Mouse (Mus musculus): ENCODE data around the gene Lenep. TPM values are rescaled to one million over a fixed set of nuclear protein-coding genes. Genes with fewer than 3 reads are reported as not detected.
A peak's percentile ranks its signal among the peaks of the same experiment; 100 is the strongest.

The Lenep gene
- polyA plus RNA-seq, 2 experiments = 2.4 TPM; not detected in 1

DNA sequence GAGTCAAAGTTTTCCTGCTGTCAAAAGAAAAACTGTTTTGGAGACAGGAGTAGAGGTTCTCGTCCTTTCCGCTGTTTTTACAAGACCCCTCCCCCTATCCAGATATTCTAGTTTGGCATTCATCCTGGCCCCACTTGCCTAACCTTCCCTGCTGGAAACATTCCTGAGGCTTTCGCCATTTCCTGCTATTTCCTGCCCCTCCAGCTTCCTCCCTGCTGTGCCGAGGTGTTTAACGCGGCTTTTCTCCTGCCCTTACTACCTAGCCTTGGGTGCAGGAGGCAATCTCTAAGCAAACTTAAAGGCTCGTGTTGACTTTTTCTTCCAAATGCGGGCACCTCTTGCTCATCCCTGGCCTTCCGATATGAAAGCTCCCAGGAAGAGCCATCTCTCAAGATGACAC lies 17.0 kb upstream of the Lenep start:
- under 1% methylated on average over 9 of the region's 9 CpGs for WGBS
- DNase-seq (ENCODE audit: low spot score) (peak; percentile 81), ATAC-seq (ENCODE audit: low FRiP score, low read depth) (no peak)
- H3K36me3 ChIP-seq (ENCODE audit: control insufficient read depth, insufficient read depth, low read length) = peaks cover 37% of the 10 kb centered on the region
- no peak for TF ChIP-seq POLR2A (IDR thresholded peaks at IDR 0.05; ENCODE audit: borderline replicate concordance, extremely low read depth, insufficient read depth, insufficient read length)
- no peaks in the 10 kb centered on the region for H3K27me3 ChIP-seq (ENCODE audit: control insufficient read depth, insufficient read depth, low read length)
- H3K27ac ChIP-seq (replicated peaks; ENCODE audit: low read depth, low read length) = peak overlapping the region; percentile 90
- H3K4me2 ChIP-seq (replicated peaks; ENCODE audit: low read depth, low read length, severe bottlenecking) = peak overlapping the region; percentile 66
- H3K4me3 ChIP-seq (replicated peaks; ENCODE audit: low read length) = peak overlapping the region; percentile 61
- H3K9me3 ChIP-seq (ENCODE audit: control insufficient read depth, low read length) = no peaks in the 10 kb centered on the region
- H3K9ac ChIP-seq (ENCODE audit: low read depth, low read length, severe bottlenecking) = peak overlapping the region; percentile 51
- peaks cover 31% of the 10 kb centered on the region for H3K4me1 ChIP-seq (ENCODE audit: control insufficient read depth, insufficient read depth, low read length)

DNA sequence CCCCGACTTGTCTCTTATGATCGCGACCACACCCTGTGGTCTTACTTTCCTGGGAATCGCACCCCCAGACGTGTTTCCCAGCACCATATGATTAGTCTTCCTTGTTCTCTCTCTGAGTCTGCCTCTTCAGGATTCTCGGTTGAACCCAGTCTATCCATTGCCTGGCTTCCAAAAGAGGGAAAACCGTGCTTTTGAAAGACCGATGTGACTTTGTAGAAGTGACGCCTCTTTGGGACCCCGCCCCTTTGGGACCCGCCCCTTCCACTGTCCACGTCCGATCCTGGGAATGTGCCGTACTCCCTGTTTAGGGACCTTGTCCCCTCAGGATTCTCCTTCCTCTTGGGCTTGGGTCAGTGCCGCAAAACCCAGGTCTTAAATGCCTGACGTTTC lies 16.3 kb upstream of the Lenep start:
- Histone ChIP-seq H3K27ac (replicated peaks; ENCODE audit: low read depth, low read length) (peak overlapping the region; percentile 90), H3K27me3 (ENCODE audit: control insufficient read depth, insufficient read depth, low read length) (no peaks in the 10 kb centered on the region), H3K36me3 (ENCODE audit: control insufficient read depth, insufficient read depth, low read length) (peaks cover 37% of the 10 kb centered on the region), H3K9ac (ENCODE audit: low read depth, low read length, severe bottlenecking) (peak overlapping the region; percentile 51), H3K4me2 (replicated peaks; ENCODE audit: low read depth, low read length, severe bottlenecking) (peak overlapping the region; percentile 66), H3K9me3 (ENCODE audit: control insufficient read depth, low read length) (no peaks in the 10 kb centered on the region), H3K4me1 (ENCODE audit: control insufficient read depth, insufficient read depth, low read length) (peaks cover 31% of the 10 kb centered on the region), H3K4me3 (replicated peaks; ENCODE audit: low read length) (peak overlapping the region; percentile 61)
- DNase-seq (ENCODE audit: low spot score) (peak; percentile 75), ATAC-seq (ENCODE audit: low FRiP score, low read depth) (peak; percentile 6; the same call in 1 of the 2 replicates)
- 0 out of 2 replicates have a peak, but pooled peaks have one; percentile 6 for TF ChIP-seq POLR2A (IDR thresholded peaks at IDR 0.05; ENCODE audit: borderline replicate concordance, extremely low read depth, insufficient read depth, insufficient read length)
- WGBS = under 1% methylated on average over 16 of the region's 16 CpGs

DNA sequence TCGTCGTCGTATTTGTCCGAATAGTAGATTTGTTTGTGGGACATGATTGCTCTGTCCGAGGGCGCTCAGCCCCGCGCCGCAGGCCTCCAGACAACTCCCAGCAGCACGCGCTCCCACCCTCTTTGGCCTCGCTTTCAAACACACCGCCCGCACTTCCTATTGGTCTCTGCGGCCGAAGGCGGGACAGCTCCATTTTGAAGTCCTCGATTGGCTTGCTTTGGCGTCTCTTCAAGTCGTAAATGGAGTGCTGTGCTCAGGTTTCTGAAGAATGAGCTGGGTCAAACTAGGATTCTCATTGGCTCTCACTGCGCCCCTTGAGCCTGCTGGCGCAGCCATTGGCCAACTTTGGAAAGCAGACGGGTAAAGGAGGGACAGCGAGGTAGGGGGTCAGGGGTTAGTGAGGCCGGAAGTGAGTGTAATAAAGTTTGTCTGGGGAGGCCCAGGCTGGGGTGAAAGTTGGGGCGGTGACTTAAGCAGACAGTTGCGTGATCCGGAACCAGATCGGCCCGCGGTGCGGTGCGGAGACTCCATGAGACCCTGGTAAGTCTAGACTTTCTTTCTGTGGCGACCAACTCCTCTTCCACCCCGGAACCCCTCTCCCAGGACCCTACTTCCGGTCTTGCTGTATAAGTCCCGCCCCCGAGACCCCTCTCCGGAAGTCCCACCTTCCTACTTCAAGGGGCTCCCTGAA lies 15.7 kb upstream of the Lenep start, which contains the start of the genes Cks1b and Shc1:
TSS of gene Cks1b (minus strand) at position 214 of the 691 bp plus-strand sequence.
TSS of gene Shc1 (plus strand) at position 274 of the 691 bp plus-strand sequence.
- WGBS = under 1% methylated on average over 39 of the region's 39 CpGs
- TF ChIP-seq POLR2A (IDR thresholded peaks at IDR 0.05; ENCODE audit: borderline replicate concordance, extremely low read depth, insufficient read depth, insufficient read length) = no peak
- Histone ChIP-seq H3K27me3 (ENCODE audit: control insufficient read depth, insufficient read depth, low read length) (no peaks in the 10 kb centered on the region), H3K9me3 (ENCODE audit: control insufficient read depth, low read length) (no peaks in the 10 kb centered on the region), H3K4me3 (replicated peaks; ENCODE audit: low read length) (peak within 1 kb of the TSS; percentile 61), H3K9ac (ENCODE audit: low read depth, low read length, severe bottlenecking) (peak within 1 kb of the TSS; percentile 64), H3K27ac (replicated peaks; ENCODE audit: low read depth, low read length) (peak within 1 kb of the TSS; percentile 90), H3K36me3 (ENCODE audit: control insufficient read depth, insufficient read depth, low read length) (peaks cover 34% of the 10 kb centered on the region), H3K4me2 (replicated peaks; ENCODE audit: low read depth, low read length, severe bottlenecking) (peak within 1 kb of the TSS; percentile 84), H3K4me1 (ENCODE audit: control insufficient read depth, insufficient read depth, low read length) (peaks cover 28% of the 10 kb centered on the region)
- DNase-seq (ENCODE audit: low spot score) (peak; percentile 99), ATAC-seq (ENCODE audit: low FRiP score, low read depth) (peak; percentile 95)

DNA sequence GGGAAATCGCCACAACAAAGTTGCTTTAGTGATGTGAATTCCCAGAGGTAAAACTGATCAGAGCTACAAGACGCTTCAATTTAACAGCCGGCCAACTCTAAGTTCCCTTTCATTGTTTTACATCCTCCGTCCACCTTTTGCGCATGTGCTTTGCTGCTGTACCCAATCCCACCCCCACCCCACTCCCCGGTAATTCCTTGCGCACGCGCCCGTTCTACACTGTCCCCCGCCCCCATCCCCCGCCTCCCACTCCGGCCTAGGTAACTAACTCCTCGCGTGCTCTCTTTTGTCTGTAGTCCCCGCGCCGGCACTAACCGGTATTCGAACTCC lies 15.2 kb upstream of the Lenep start:
- DNase-seq (ENCODE audit: low spot score) = peak; percentile 86
- peak overlapping the region; percentile 64 for H3K9ac ChIP-seq (ENCODE audit: low read depth, low read length, severe bottlenecking)
- peak; percentile 45 for ATAC-seq (ENCODE audit: low FRiP score, low read depth)

DNA sequence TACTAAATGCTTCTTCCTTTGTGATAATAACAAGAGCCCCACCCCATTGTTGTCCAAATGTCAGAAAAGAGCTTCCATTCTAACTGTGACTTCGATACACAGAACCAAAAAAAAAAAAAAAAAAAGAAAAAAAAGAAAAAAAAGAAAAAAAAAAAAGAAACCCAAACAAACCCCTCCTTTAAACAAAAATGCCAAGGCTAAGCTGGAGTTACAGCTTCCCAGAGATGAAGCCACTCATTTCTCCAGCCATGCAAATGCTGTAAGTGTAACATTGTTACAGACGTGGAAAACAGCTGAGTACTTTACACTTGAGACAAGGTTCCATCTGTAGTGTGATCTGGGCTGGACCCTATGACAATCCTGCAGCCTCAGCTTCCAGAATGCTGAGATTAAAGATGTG lies 14.5 kb upstream of the Lenep start:
- Histone ChIP-seq H3K27ac (replicated peaks; ENCODE audit: low read depth, low read length) (peak overlapping the region; percentile 88; the same call in 1 of the 2 replicates), H3K27me3 (ENCODE audit: control insufficient read depth, insufficient read depth, low read length) (no peaks in the 10 kb centered on the region), H3K36me3 (ENCODE audit: control insufficient read depth, insufficient read depth, low read length) (peaks cover 31% of the 10 kb centered on the region), H3K4me3 (replicated peaks; ENCODE audit: low read length) (peak overlapping the region; percentile 61), H3K4me1 (ENCODE audit: control insufficient read depth, insufficient read depth, low read length) (peaks cover 20% of the 10 kb centered on the region), H3K9me3 (ENCODE audit: control insufficient read depth, low read length) (no peaks in the 10 kb centered on the region), H3K9ac (ENCODE audit: low read depth, low read length, severe bottlenecking) (peak overlapping the region; percentile 64), H3K4me2 (replicated peaks; ENCODE audit: low read depth, low read length, severe bottlenecking) (peak overlapping the region; percentile 84)
- DNase-seq (ENCODE audit: low spot score) (no peak), ATAC-seq (ENCODE audit: low FRiP score, low read depth) (no peak)
- WGBS = 21% methylated on average over 2 of the region's 2 CpGs
- TF ChIP-seq POLR2A (IDR thresholded peaks at IDR 0.05; ENCODE audit: borderline replicate concordance, extremely low read depth, insufficient read depth, insufficient read length) = no peak

More for the DNA sequence above, 15.2 kb upstream of the Lenep start:
- WGBS = 0% methylated on average over 20 of the region's 20 CpGs
- peak overlapping the region; percentile 61 for H3K4me3 ChIP-seq (replicated peaks; ENCODE audit: low read length)
- peak overlapping the region; percentile 88 for H3K27ac ChIP-seq (replicated peaks; ENCODE audit: low read depth, low read length)
- H3K27me3 ChIP-seq (ENCODE audit: control insufficient read depth, insufficient read depth, low read length) = no peaks in the 10 kb centered on the region
- H3K36me3 ChIP-seq (ENCODE audit: control insufficient read depth, insufficient read depth, low read length) = peaks cover 33% of the 10 kb centered on the region
- peak overlapping the region; percentile 84 for H3K4me2 ChIP-seq (replicated peaks; ENCODE audit: low read depth, low read length, severe bottlenecking)
- no peak for TF ChIP-seq POLR2A (IDR thresholded peaks at IDR 0.05; ENCODE audit: borderline replicate concordance, extremely low read depth, insufficient read depth, insufficient read length)
- H3K4me1 ChIP-seq (ENCODE audit: control insufficient read depth, insufficient read depth, low read length) = peaks cover 25% of the 10 kb centered on the region
- H3K9me3 ChIP-seq (ENCODE audit: control insufficient read depth, low read length) = no peaks in the 10 kb centered on the region

Measured in limb, embryonic 14.5 days (tissue).